Mouse (Mus musculus): Measurements from ENCODE around the gene Enthd1.
"Not testable (repeated sequence)": the region's sequence is repeated elsewhere in the genome, so short reads cannot be mapped to it uniquely, and the experiment has no call there.

The Enthd1 gene

GRCm38 (mm10) chr15:80538075-80538474, 26.9 kb downstream of the Enthd1 start:
- no peak for DNase-seq (ENCODE audit: low read depth, low spot score)

GRCm38 (mm10) chr15:80536051-80536450, 28.9 kb downstream of the Enthd1 start:
- DNase-seq (ENCODE audit: low read depth, low spot score) = no peak

GRCm38 (mm10) chr15:80533274-80533673, 31.7 kb downstream of the Enthd1 start:
- no peak for DNase-seq (ENCODE audit: low read depth, low spot score)

- DNase-seq (ENCODE audit: low read depth, low spot score) = no peak
These were observed 32.5 kb downstream of the Enthd1 start for GRCm38 (mm10) chr15:80532281-80533072.

- DNase-seq (ENCODE audit: low read depth, low spot score) = no peak
These were observed 33.9 kb downstream of the Enthd1 start for GRCm38 (mm10) chr15:80531026-80531425.

GRCm38 (mm10) chr15:80529955-80530869, 34.7 kb downstream of the Enthd1 start:
- no peak for DNase-seq (ENCODE audit: low read depth, low spot score)

- DNase-seq (ENCODE audit: low read depth, low spot score) = no peak
These were observed 43.1 kb downstream of the Enthd1 start for GRCm38 (mm10) chr15:80521661-80522388.

- DNase-seq (ENCODE audit: low read depth, low spot score) = no peak
These were observed 45.0 kb downstream of the Enthd1 start for GRCm38 (mm10) chr15:80519931-80520330.

GRCm38 (mm10) chr15:80518567-80519223, 46.3 kb downstream of the Enthd1 start:
- no peak for DNase-seq (ENCODE audit: low read depth, low spot score)

GRCm38 (mm10) chr15:80517996-80518395, 47.0 kb downstream of the Enthd1 start:
- no peak for DNase-seq (ENCODE audit: low read depth, low spot score)

- no peak for DNase-seq (ENCODE audit: low read depth, low spot score)
These were observed 48.4 kb downstream of the Enthd1 start for GRCm38 (mm10) chr15:80516525-80516924.

- no peak for DNase-seq (ENCODE audit: low read depth, low spot score)
These were observed 59.9 kb downstream of the Enthd1 start for GRCm38 (mm10) chr15:80505086-80505485.

- DNase-seq (ENCODE audit: low read depth, low spot score) = not testable (repeated sequence)
These were observed 61.8 kb downstream of the Enthd1 start for GRCm38 (mm10) chr15:80503155-80503554.

GRCm38 (mm10) chr15:80502741-80503140, 62.2 kb downstream of the Enthd1 start:
- no peak for DNase-seq (ENCODE audit: low read depth, low spot score)

- DNase-seq (ENCODE audit: low read depth, low spot score) = no peak
These were observed 63.6 kb downstream of the Enthd1 start for GRCm38 (mm10) chr15:80501106-80502096.

- DNase-seq (ENCODE audit: low read depth, low spot score) = no peak
These were observed 64.5 kb downstream of the Enthd1 start for GRCm38 (mm10) chr15:80500426-80500825.

GRCm38 (mm10) chr15:80497733-80498132, 67.2 kb downstream of the Enthd1 start:
- DNase-seq (ENCODE audit: low read depth, low spot score) = not testable (repeated sequence)

GRCm38 (mm10) chr15:80491505-80491904, 73.5 kb downstream of the Enthd1 start:
- DNase-seq (ENCODE audit: low read depth, low spot score) = no peak

- DNase-seq (ENCODE audit: low read depth, low spot score) = no peak
These were observed 74.8 kb downstream of the Enthd1 start for GRCm38 (mm10) chr15:80490151-80490550.

- DNase-seq (ENCODE audit: low read depth, low spot score) = no peak
These were observed 76.3 kb downstream of the Enthd1 start for GRCm38 (mm10) chr15:80488658-80489057.

Data from retina, postnatal 7 days (tissue).